Mouse (Mus musculus) duodenum, adult 2 months (tissue): ENCODE data around the gene Zfp239. TPM values are rescaled to one million over a fixed set of nuclear protein-coding genes. Genes with fewer than 3 reads are reported as not detected.

Experiments used
- polyA plus RNA-seq: library from polyadenylated mRNA; depleted of rRNA; stranded (reverse); fragments of >200 nt; gene quantifications from 2 replicates; pipeline ENCODE4 v1.2.3, GENCODE M21; 2012; ENCODE audit warnings: low replicate concordance; rRNA removed

Zfp239 gene
- polyA plus RNA-seq, result 2.6 and 3.8 TPM in 2 replicates

DNA sequence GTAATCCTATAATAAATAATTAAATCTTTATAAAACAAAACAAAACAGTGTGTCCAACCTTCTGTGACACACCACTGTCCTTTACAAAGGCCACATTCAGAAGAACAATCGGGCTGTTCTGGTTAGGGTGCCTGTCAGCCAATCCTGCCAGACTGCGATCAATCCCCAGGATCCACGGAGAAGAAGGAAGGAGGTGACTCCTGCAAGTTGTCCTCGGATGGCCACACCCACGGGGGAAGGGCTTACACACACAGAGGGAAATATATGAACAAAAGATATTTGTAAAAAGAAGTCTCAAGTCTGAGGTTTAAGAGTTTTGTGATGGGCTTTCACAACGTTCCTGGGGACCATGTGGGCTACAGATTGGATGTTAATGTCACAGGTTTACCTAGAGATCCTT, at the start of gene Zfp239:
TSS of gene Zfp239 (plus strand) at position 253 of the 400 bp plus-strand sequence.

DNA sequence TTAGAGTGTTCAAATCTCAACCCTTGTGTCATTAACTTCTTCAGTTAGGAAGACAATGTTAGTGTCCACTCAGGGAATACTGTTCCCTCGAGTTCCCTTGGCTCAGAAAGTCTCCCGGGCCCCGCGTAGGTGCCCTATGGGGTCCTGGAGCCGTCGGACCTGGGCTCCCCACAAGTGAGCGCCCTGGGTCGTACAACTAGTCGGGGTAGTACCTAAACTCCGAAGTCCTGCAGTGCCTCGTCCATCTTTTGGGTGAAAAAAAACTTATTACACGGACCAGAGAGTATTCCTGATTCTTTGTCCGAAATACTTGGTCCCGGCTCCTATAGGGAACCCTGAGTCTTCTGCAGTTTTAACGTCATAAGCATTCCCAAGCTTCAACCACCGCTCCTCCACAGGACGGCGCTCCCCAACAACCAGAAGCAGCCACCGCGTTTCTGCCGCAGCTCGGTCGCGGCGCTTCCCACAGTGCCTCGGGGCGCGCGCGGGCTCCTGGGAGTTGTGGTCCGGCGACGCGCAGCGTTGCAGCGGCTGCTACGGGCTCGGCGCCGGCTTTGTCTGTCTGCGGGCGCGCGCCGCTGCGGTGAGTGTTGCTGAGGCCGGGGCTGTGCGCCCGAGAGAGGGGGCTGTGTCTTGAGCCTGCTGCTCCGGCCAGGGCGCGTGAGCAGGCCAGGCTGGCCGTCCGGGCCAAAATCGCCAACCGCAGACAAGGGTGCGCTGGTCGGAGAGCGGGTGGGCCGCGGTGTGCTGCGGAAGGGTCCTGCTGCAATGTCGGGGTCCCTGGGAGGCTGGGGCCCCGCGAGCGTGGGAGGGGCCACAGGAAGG, 21.0 kb upstream of the Zfp239 start, which contains the start of gene Zfp637:
TSS of gene Zfp637 (plus strand) at position 495 of the 825 bp plus-strand sequence.

DNA sequence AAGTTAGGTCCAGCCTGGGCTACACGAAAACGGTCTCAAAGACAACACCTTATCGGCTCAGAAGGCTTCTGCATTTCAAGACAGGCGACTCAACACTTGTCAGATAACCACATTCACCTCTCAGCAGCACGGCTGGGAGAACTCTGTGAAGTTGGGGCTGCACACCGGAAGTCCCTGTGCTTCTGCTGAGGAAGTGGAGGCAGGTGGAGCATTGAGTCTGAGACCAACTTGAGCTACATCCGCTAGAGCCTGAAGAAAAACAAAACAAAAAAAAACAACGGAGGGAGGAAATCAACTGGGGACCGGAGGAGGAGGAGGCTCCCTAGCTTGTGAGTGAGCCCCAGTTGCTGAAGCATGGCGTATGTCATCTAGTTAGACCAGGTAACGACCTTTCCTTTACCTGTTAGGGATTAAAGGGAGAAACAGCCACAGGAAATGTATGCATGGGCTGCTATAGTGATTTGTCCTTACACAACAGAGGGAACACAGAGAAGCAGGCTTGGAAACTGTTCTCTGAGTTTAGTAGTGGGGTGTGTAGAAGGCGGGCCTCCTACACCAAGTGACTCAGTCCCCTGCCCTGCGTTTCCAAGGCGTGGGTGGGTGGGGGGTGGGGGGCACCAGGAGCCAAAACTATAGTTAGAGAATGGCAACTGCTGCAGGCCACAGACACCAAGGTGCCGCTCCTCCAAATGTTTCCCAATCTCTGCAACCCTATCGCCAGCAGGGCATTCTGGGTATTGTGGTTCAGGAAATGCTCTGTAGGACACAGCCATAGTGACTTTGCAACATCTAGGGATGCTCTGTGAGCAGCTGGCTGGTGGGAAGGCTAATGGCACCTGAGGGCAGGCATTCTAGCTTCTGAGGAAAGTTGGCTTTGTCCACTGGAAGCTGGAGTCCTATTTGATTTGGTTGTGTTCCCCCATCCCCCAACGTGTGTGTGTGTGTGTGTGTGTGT, 38.5 kb downstream of the Zfp239 start, which contains the start of gene Hnrnpf:
TSS of gene Hnrnpf (plus strand) at position 199 of the 955 bp plus-strand sequence.

Other genes with a start within 250 kb of the Zfp239 start
- 8.5 and 10.1 TPM in 2 replicates for gene Zfp637, start 20.9 kb upstream of the Zfp239 start, polyA plus RNA-seq
- 56.0 and 58.9 TPM in 2 replicates for gene Hnrnpf, start 38.2 kb downstream of the Zfp239 start, polyA plus RNA-seq
- not detected in 2 replicates for gene Fxyd4, start 75.6 kb downstream of the Zfp239 start, polyA plus RNA-seq
- 0.09 and 0.11 TPM in 2 replicates for gene Rasgef1a, start 149.3 kb downstream of the Zfp239 start, polyA plus RNA-seq